Mouse (Mus musculus) midbrain, embryonic 10.5 days (tissue): ENCODE data around the gene Nr2c2. TPM values are rescaled to one million over a fixed set of nuclear protein-coding genes. Genes with fewer than 3 reads are reported as not detected.

Source experiments
- DNase-seq: peaks from one replicate; pipeline ENCODE4 v3.0.0-alpha.2; 2017; ENCODE audit warnings: low spot score
- H3K27ac ChIP-seq: fragments of 300-500 bp; sonication (generic); replicated peaks from 2 replicates; pipeline ENCODE4 v1.5.1; 2016; ENCODE audit warnings: mild to moderate bottlenecking
- H3K27me3 ChIP-seq: fragments of 300-500 bp; sonication (generic); 2 replicates; pipeline ENCODE4 v1.6.1; 2016; ENCODE audit warnings: low read depth, mild to moderate bottlenecking; ENCODE audit not compliant: poor library complexity, severe bottlenecking
- H3K36me3 ChIP-seq: fragments of 300-500 bp; sonication (generic); 2 replicates; pipeline ENCODE4 v1.6.1; 2016; ENCODE audit warnings: mild to moderate bottlenecking, moderate library complexity
- H3K4me1 ChIP-seq: fragments of 300-500 bp; sonication (generic); 2 replicates; pipeline ENCODE4 v1.6.1; 2016
- H3K4me3 ChIP-seq: fragments of 300-500 bp; sonication (generic); 2 replicates; pipeline ENCODE4 v1.5.1; 2016; ENCODE audit warnings: mild to moderate bottlenecking, moderate library complexity
- H3K9me3 ChIP-seq: fragments of 300-500 bp; sonication (generic); replicated peaks from 2 replicates; pipeline ENCODE4 v1.6.1; 2016; ENCODE audit warnings: mild to moderate bottlenecking
- WGBS: fragments of 180-500 bp; shearing (Covaris S2); methylation state at CpG from one replicate; pipeline ENCODE4 v1.1.7; 2016; 5-methylcytosine and 5-hydroxymethylcytosine counted together
- polyA plus RNA-seq: library from polyadenylated mRNA; unstranded; fragments of >200 nt; fragmentation: Nextera tagmentation; extraction: Ambion mirVana; gene quantifications from 2 replicates; pipeline ENCODE4 v1.2.1, GENCODE M21; 2016

Gene Nr2c2
- polyA plus RNA-seq, 1 experiment from 2014 or later, result 18.0 TPM

- no peak overlapping the region for H3K4me3 ChIP-seq
- WGBS, result 85% methylated on average over 6 of the region's 6 CpGs
- DNase-seq, result no peak
- no peaks in the 10 kb centered on the region for H3K9me3 ChIP-seq
- no peaks in the 10 kb centered on the region for H3K36me3 ChIP-seq
- H3K27ac ChIP-seq, result no peak overlapping the region
- H3K27me3 ChIP-seq, result peaks cover 6% of the 10 kb centered on the region; the same call in 1 of the 2 replicates
- H3K4me1 ChIP-seq, result no peaks in the 10 kb centered on the region
Measured at GRCm38 (mm10) chr6:92221604-92222003, 130.4 kb downstream of the Nr2c2 start.

GRCm38 (mm10) chr6:92222021-92222420, 130.8 kb downstream of the Nr2c2 start:
- no peaks in the 10 kb centered on the region for H3K9me3 ChIP-seq
- DNase-seq, result no peak
- peaks cover 6% of the 10 kb centered on the region; the same call in 1 of the 2 replicates for H3K27me3 ChIP-seq
- no peaks in the 10 kb centered on the region for H3K4me1 ChIP-seq
- WGBS, result 91% methylated on average over 3 of the region's 3 CpGs
- H3K36me3 ChIP-seq, result no peaks in the 10 kb centered on the region
- no peak overlapping the region for H3K27ac ChIP-seq
- H3K4me3 ChIP-seq, result no peak overlapping the region

Other genes starting within 250 kb of the Nr2c2 start
- 36.0 and 37.5 TPM in 2 replicates for gene Ccdc174, start 213.3 kb upstream of the Nr2c2 start, polyA plus RNA-seq
- 0.34 and 0.41 TPM in 2 replicates for gene 4930590J08Rik, start 188.6 kb upstream of the Nr2c2 start, polyA plus RNA-seq
- 5.1 and 5.6 TPM in 2 replicates for gene Fgd5, start 112.5 kb upstream of the Nr2c2 start, polyA plus RNA-seq
- 94.6 and 105 TPM in 2 replicates for gene Mrps25, start 92.6 kb downstream of the Nr2c2 start, polyA plus RNA-seq
- gene Rbsn, start 123.5 kb downstream of the Nr2c2 start, polyA plus RNA-seq, result 26.5 and 33.1 TPM in 2 replicates
- 37.6 and 43.5 TPM in 2 replicates for gene Trh, start 153.3 kb downstream of the Nr2c2 start, polyA plus RNA-seq